Mouse (Mus musculus) MEL (cell line): Measurements from ENCODE around the gene Sycp2.

Experiments
- CTCF ChIP-seq, 3 experiments: IDR thresholded peaks in 2 of 3; conservative IDR thresholded peaks in 1 of 3; 2 replicates each; pipeline ENCODE4 v1.5.1; 2011 to 2012; ENCODE audit warnings: low read length in 3 of 3, low read depth in 2 of 3, mild to moderate bottlenecking in 2 of 3, improper control_type of control experiment in 1 of 3, inconsistent platforms in 1 of 3, mixed read lengths in 1 of 3, moderate library complexity in 1 of 3; ENCODE audit not compliant: control insufficient read depth in 1 of 3, insufficient read depth in 1 of 3, poor library complexity in 1 of 3, severe bottlenecking in 1 of 3
- EP300 ChIP-seq, 2 experiments: IDR thresholded peaks; 2 replicates each; pipeline ENCODE4 v1.6.1; 2011; ENCODE audit warnings: improper control_type of control experiment in 2 of 2, low read length in 2 of 2, low read depth in 1 of 2, mild to moderate bottlenecking in 1 of 2
- MAX ChIP-seq: IDR thresholded peaks from 2 replicates; pipeline ENCODE4 v1.6.1; 2011; ENCODE audit warnings: low read length, improper control_type of control experiment
- POLR2AphosphoS2 ChIP-seq: IDR thresholded peaks from 2 replicates; pipeline ENCODE4 v1.6.1; 2011; ENCODE audit warnings: low read length, improper control_type of control experiment

DNA sequence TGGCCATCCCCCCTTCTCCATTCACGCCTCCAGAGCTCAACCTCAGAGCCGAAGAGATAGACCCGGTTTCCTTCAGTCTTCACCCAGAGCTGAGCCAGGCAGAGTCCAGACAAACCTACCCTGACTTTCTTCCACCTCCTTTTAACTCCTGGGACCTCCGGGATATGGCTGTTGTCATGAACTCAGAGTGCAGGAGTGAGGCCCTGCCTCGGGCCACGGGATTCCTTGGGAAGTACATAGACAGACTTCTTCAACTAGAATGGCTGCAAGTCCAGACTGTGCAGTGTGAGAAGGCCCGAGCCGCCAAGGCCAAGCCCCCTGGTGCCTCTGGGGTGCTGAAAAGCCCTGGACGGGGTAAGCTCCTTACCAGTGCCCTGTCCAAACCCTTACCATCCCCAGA is 13.1 kb upstream of the Sycp2 start:
- no peak for TF ChIP-seq CTCF (IDR thresholded peaks at IDR 0.05 in 2 of 3, conservative IDR thresholded peaks at IDR 0.05 in 1 of 3; ENCODE audit: control insufficient read depth in 1 of 3, insufficient read depth in 1 of 3, low read depth in 2 of 3, low read length in 3 of 3, poor library complexity in 1 of 3, severe bottlenecking in 1 of 3)
- no peak for TF ChIP-seq POLR2AphosphoS2
- no peak for TF ChIP-seq EP300 (IDR thresholded peaks at IDR 0.05; ENCODE audit: low read depth in 1 of 2, low read length in 2 of 2)
- no peak for TF ChIP-seq MAX
